Mouse (Mus musculus) gastrocnemius, postnatal 25 days (tissue): ENCODE measurements at regions not wholly inside any gene's neighbourhood (a gene's known extent, or its start where the extent isn't known, plus 50 kb on each side); places are given as distances from the start of the nearest gene placed in this dataset.

ENCODE experiments used
- DNase-seq: peaks from one replicate; pipeline ENCODE4 v3.0.0; 2022
- microRNA-seq, 2 experiments: library from miRNA; unstranded; fragments of <30 nt; microRNA quantifications; one replicate each; pipeline ENCODE4 v1.2.0; 2021; ENCODE audit warnings: borderline replicate concordance in 2 of 2

- DNase-seq, result no peak
These were observed 83.8 kb upstream of the Gm11146 start for GRCm38 (mm10) chr16:77685651-77686190.

DNA sequence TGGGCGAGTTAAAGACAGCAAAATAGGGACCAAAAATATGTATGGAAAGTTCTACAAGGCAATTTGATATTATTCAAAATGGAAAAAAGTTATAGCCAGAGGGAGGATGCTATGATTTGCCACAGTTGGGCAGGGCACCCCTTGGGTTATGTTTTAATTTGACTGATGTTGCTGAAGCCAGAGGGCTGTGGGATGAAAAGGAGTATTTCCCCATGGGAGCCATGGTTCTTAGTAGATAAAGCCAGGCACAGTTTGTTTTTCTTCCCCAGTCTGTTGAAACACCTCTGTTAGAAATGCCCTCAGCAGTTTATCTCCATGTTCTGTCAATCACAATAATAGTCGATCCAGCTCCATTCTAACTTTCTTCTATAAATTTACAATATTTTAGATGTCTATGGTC is 82.6 kb upstream of the Gm11146 start:
- DNase-seq, result no peak

DNA sequence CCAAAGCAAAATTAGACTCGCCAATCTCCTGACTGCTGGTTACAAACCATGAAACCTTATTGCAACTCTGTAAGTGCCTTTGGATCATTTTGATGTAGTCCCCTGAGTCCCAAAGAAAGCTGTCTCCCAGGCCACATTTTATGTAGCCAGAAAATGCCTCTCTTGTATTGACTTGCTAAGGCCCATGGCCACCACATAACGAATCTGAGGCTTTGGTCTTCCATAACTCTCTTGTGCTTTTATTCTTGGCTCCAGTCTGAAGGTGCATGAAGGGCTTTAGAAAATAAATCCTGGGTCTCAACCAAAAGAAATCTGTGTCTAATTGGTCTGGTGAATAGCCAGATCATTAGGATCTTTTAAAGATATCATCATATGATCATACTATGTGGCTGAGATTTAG is 77.3 kb upstream of the Gm11146 start:
- DNase-seq, result no peak

- DNase-seq, result no peak
These were observed 74.9 kb upstream of the Gm11146 start for GRCm38 (mm10) chr16:77676805-77677204.

DNA sequence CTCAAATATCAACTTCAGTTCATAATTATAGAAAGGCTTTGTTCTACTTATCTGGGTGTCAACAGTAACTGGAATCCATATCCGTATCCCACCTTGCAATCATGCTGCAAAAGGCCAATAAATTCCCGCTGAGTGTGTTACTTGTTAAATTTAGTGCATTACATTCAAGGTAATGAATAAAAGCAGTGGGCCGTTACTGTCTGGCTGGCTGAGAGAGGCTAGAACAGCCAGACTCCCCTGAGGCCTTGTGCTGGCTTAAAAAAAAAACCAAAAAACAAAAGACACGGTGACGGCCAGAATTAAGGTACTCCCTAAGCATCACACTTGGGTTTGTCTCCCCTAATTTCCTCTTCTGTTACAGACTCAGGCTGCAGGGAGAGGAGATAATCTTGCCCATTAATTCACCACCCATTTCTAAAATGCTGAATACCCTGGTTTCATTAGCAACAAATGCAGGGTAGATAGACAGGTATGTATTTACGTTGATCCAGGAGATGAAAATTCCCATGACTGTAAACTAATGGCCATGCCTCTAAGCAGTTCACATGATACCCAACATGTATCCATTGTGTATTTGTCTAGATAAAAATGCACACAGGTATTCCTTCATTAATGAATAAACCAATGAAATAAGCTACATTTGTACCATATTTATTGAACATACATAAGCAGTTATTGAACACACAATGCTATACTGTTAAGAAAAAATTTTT is 74.1 kb upstream of the Gm11146 start:
- no peak for DNase-seq

GRCm38 (mm10) chr16:77671253-77671652 is 69.4 kb upstream of the Gm11146 start:
- DNase-seq, result no peak

DNA sequence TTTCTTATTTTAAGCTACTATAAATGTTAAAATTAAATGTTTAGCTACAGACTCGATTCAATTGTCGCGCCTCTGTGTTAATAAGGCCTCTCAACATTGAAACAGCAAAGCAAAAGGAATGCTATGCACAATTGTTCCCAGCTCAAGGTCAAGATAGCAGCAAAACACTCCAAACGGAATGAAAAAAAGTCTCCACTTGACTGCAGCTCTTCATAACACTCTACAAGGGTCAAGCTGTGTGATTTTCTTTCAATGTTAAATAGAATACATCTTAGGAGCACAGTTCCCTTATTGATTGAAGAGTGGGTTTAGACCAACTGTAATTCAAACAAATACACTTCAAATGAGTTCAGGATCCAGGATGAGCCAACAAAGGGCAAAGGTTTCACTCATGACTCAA is 63.9 kb upstream of the Gm11146 start:
- no peak for DNase-seq

DNA sequence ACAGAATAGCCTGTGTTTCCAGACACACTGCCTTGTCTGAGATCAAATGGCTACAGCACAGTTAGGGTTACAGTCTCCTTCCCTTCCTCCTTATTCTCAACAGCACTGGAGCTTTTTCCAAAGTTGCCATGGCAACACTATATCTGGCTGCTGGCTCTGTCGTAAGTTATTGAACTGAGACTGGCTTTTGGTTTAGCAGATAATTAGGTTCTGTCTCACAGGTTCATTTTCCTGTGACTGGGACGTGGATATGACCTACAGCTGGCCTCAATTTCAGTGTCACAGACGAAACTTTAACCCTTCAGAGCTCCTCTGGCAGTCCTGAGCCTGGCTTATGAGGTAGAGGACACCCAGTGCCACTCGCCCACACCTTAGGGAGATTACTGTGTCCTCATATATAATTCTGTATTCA is 60.2 kb upstream of the Gm11146 start:
- DNase-seq, result no peak

DNA sequence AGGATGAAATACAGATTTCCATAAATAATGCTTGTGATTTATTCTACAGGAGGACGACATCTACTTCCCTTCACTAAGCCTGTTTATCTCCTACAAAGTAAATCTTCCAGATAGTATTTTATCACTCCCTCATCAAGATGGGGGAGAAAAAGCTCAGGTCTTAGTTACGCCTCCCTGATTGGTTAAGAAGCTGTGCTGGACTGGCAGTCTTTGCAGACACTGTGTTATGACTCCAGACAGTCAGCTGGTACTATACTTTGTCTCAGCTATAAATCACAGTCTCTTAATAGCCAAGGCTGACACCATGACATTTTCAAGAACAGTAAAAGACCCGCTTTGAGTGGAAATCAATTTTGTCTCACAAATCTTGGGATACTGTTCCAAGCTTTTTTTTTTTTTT is 51.4 kb upstream of the Gm11146 start:
- no peak for DNase-seq

Small RNAs in the stretch of these regions (microRNA-seq; reads per million reads assigned to microRNA genes)
- gene Gm25025, result 0 reads per million in 2 experiments
